Mouse (Mus musculus): ENCODE data around the gene Agtr1a. TPM values are rescaled to one million over a fixed set of nuclear protein-coding genes. Genes with fewer than 3 reads are reported as not detected.

Agtr1a gene
- polyA plus RNA-seq (2012; rRNA removed), result 0.49 and 0.56 TPM in 2 replicates

DNA sequence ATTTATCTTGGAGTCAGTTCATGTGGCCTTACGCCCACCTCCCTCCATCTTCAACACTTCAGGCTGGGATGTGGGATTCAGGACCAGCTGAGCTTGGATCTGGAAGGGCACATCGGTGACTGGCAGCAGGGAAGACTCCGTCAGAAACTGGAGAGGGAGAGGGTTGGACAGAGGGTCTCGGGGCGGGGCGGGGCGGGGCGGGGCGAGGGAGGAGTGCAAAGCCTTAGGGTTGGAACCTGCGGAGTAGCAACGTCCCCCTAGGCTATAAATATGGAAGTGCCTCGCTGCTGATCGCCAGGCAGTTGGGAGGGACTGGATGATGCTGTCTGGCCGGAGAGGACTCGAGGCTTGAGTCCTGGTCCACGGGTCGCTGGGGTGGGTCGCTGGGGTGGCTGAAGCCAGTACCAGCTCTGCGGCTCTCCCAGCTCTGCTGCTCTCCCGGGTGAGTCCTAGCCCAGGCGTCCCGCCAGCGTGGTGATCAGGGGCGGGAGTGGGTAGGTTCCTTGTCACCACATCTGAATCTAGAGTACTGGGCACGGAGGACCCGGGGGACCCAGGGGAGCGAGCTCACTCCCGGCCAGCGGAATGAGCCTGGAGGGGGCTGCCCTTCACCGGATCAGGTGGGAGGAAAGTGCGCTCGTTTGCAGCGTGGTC is at the start of gene Agtr1a:
TSS of gene Agtr1a (plus strand) at position 294 of the 654 bp plus-strand sequence.
- TF ChIP-seq POLR2A (IDR thresholded peaks at IDR 0.05; ENCODE audit: extremely low read depth, insufficient read depth, low read length), result no peak
- TF ChIP-seq CTCF (IDR thresholded peaks at IDR 0.05; ENCODE audit: extremely low read depth, insufficient read depth, low read length), result no peak
- no peaks in the 10 kb centered on the region for H3K4me1 ChIP-seq (ENCODE audit: control insufficient read depth, insufficient read depth, low read length)
- H3K4me3 ChIP-seq (ENCODE audit: insufficient read depth, low read length), result peak within 1 kb of the TSS; percentile 45
- no peak within 1 kb of the TSS for H3K27ac ChIP-seq (ENCODE audit: insufficient read depth, low read length)

DNA sequence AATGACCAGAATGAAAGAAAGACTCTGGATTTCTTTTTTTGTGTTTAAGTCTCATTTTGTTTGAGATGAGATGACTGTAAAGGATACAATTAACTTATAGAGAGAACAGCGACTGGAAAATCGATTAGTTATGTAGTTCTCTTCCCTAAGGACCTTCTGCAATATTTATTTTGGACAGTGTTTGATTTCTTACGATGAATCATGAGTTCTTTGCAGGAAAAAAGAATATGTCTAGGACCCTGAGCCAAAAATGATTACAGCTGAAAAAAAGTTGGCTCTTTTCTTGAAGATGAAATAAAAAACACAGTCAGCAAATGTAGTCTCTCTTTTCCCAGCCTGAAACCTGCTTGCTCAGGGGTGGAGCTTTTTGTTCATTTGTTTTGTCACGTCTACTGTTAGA is 26.0 kb upstream of the Agtr1a start:
- H3K4me3 ChIP-seq (ENCODE audit: insufficient read depth, low read length), result no peak overlapping the region

DNA sequence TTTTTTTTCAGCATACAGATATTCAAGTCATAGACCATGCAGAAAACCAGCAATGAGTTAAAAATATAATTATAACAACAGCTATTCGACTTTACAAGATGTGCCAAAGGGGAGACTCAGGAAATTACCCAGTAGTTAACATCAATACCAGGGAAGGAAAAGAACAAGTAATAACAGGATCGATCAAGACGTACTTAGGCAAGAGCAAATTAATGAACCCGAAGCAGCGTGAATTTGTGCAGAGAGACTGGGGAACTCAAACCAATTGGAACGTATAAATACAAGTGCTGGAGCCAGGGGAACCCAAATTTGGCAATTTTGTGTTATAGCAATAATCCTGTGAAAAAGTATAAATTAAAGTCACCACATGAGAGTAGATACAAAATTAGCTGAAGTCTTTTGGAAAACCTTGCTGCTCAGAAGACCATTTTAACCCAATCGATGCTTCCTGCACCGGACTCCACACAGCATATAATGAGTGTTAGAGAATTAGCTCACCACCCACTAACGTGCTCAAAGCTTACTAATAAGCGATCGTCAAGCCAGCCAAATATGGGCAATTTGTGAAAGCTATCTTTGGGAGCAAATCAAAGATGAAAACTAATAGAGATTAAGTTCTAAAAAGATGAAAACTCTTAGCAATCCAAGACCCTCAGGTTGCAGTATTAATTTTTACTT is 11.4 kb upstream of the Agtr1a start:
- no peak overlapping the region for H3K27ac ChIP-seq (ENCODE audit: insufficient read depth, low read length)
- H3K4me3 ChIP-seq (ENCODE audit: insufficient read depth, low read length), result no peak overlapping the region
- no peaks in the 10 kb centered on the region for H3K4me1 ChIP-seq (ENCODE audit: control insufficient read depth, insufficient read depth, low read length)
- TF ChIP-seq CTCF (IDR thresholded peaks at IDR 0.05; ENCODE audit: extremely low read depth, insufficient read depth, low read length) (no peak), POLR2A (IDR thresholded peaks at IDR 0.05; ENCODE audit: extremely low read depth, insufficient read depth, low read length) (no peak)

More for the DNA sequence above, 26.0 kb upstream of the Agtr1a start:
- TF ChIP-seq POLR2A (IDR thresholded peaks at IDR 0.05; ENCODE audit: extremely low read depth, insufficient read depth, low read length) (no peak), CTCF (IDR thresholded peaks at IDR 0.05; ENCODE audit: extremely low read depth, insufficient read depth, low read length) (no peak)
- Histone ChIP-seq H3K27ac (ENCODE audit: insufficient read depth, low read length) (no peak overlapping the region), H3K4me1 (ENCODE audit: control insufficient read depth, insufficient read depth, low read length) (no peaks in the 10 kb centered on the region)

DNA sequence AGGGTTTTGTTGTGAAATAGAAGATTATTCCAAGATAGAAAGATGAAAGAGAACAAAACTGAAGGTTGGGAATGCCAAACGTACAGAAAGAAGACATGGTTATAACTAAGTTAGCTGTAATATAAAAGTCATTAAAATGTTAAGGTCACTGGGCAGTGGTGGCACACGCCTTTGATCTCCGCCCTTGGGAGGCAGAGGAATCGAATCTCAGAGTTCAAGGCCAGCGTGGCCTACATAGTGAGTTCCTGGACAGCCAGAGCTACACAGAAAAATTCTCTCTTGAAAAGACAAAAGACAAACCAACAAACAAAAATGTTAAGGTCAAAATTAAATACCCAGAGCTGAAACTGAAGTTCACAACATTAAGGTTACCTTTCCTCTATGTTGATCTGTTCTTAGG is 5.2 kb upstream of the Agtr1a start:
- H3K27ac ChIP-seq (ENCODE audit: insufficient read depth, low read length), result no peak overlapping the region
- TF ChIP-seq POLR2A (IDR thresholded peaks at IDR 0.05; ENCODE audit: extremely low read depth, insufficient read depth, low read length) (no peak), CTCF (IDR thresholded peaks at IDR 0.05; ENCODE audit: extremely low read depth, insufficient read depth, low read length) (no peak)

DNA sequence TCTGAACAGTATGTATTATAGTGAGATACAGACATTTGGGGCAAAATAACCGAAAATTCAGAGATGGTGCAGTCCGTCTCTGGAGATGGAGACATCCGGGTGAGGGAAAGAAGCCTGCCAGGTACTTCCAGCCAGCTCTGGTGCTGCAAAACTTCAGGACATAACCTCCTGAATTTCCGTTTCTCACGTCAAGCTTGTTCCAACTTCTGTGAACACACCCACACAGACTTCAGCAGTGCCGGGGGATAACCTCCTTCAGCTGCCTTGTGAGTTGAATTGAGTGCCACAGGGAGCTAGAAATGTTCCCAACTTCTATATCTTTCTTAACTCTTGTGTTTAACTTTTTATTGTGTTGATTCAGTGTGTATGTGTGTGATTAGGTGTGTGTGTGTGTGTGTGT is 4.4 kb upstream of the Agtr1a start:
- no peak for TF ChIP-seq CTCF (IDR thresholded peaks at IDR 0.05; ENCODE audit: extremely low read depth, insufficient read depth, low read length)
- TF ChIP-seq POLR2A (IDR thresholded peaks at IDR 0.05; ENCODE audit: extremely low read depth, insufficient read depth, low read length), result no peak
- no peak overlapping the region for H3K27ac ChIP-seq (ENCODE audit: insufficient read depth, low read length)
- H3K4me1 ChIP-seq (ENCODE audit: control insufficient read depth, insufficient read depth, low read length), result no peaks in the 10 kb centered on the region

More for the DNA sequence above, 5.2 kb upstream of the Agtr1a start:
- no peaks in the 10 kb centered on the region for H3K4me1 ChIP-seq (ENCODE audit: control insufficient read depth, insufficient read depth, low read length)
- H3K4me3 ChIP-seq (ENCODE audit: insufficient read depth, low read length), result no peak overlapping the region

DNA sequence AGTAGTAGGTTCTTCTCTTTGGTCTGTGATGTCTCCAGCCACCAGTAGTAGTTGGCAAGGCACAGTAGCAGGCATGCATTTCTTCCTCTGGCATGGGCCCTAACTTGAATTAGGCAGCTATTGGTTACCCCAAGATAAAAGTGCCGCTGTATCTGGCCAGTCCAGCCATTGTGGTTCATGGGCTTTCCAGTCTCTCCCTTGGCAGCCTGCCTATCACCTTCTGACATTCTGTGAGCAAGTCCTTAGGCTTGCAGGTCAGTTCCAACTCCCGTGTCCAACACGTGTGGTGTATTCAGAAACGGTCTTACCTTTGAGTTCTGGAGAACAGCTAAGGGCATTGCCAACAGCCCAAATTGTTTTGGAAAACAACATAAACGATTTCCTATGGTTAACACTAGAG is 3.7 kb upstream of the Agtr1a start:
- Histone ChIP-seq H3K4me1 (ENCODE audit: control insufficient read depth, insufficient read depth, low read length) (no peaks in the 10 kb centered on the region), H3K4me3 (ENCODE audit: insufficient read depth, low read length) (no peak overlapping the region), H3K27ac (ENCODE audit: insufficient read depth, low read length) (no peak overlapping the region)
- no peak for TF ChIP-seq CTCF (IDR thresholded peaks at IDR 0.05; ENCODE audit: extremely low read depth, insufficient read depth, low read length)
- no peak for TF ChIP-seq POLR2A (IDR thresholded peaks at IDR 0.05; ENCODE audit: extremely low read depth, insufficient read depth, low read length)

More for the DNA sequence above, 4.4 kb upstream of the Agtr1a start:
- no peak overlapping the region for H3K4me3 ChIP-seq (ENCODE audit: insufficient read depth, low read length)

DNA sequence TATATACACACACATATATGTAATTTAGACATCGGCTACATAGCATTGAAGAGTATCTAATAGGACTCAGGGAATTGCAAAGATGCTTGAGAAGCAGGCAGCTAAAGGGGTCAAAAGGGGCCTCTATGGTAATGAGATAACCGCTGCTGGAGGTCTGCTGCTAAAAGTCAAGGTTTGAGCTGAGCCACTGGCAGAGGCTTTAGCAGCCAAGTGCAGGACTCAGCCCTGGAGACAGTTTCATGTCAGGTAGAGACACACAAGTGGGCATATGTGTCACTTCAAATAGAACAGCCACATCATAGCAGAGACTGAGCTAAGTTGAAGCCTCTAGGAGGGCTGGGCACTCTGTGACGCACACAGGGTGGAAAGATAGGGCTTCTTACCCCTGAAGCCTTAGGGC is 1.6 kb upstream of the Agtr1a start:
- TF ChIP-seq CTCF (IDR thresholded peaks at IDR 0.05; ENCODE audit: extremely low read depth, insufficient read depth, low read length) (no peak), POLR2A (IDR thresholded peaks at IDR 0.05; ENCODE audit: extremely low read depth, insufficient read depth, low read length) (no peak)
- no peak overlapping the region for H3K4me3 ChIP-seq (ENCODE audit: insufficient read depth, low read length)
- H3K27ac ChIP-seq (ENCODE audit: insufficient read depth, low read length), result no peak overlapping the region
- no peaks in the 10 kb centered on the region for H3K4me1 ChIP-seq (ENCODE audit: control insufficient read depth, insufficient read depth, low read length)

DNA sequence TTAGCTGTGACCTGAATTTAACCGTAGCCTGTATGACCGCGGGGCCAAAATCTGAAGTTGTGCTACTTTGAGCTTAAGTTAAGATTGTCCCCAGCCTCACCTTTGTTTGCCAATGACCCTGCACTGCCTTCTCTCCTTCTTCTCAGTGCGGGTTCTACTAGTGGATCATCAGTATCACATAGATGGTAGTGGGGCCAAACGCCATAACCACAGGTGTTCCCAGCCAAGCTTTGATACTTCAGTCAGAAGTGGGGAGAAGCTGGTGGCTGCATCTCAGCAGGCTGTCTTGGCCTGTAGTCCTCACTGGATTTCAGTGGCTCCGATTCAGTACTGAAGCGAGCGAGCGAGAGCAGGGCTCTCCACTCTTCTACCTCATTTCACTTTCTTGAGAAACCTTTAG is 672 bp downstream of the Agtr1a start:
- Histone ChIP-seq H3K4me1 (ENCODE audit: control insufficient read depth, insufficient read depth, low read length) (no peaks in the 10 kb centered on the region), H3K27ac (ENCODE audit: insufficient read depth, low read length) (no peak overlapping the region), H3K4me3 (ENCODE audit: insufficient read depth, low read length) (peak overlapping the region; percentile 45; the same call in 1 of the 2 replicates)
- TF ChIP-seq CTCF (IDR thresholded peaks at IDR 0.05; ENCODE audit: extremely low read depth, insufficient read depth, low read length) (no peak), POLR2A (IDR thresholded peaks at IDR 0.05; ENCODE audit: extremely low read depth, insufficient read depth, low read length) (no peak)

DNA sequence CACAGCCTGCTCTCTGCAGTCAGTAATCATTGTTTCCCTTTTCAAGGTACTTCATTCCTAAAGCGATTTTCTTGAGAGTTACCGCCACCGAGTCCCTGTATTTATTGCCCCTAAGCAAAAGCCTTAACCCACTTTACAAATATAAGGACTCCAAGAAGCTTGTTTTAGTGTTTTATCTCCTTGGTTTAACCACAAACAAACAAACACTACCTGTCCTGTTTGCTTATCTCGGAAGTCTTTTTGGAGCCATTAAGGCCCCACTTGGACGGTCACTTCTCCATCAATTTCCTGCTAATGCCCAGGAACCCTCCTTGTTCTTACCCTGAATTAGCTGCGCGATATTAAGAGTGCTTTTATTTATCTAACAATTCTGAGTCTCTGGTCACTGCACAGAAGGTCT is 1.4 kb downstream of the Agtr1a start:
- Histone ChIP-seq H3K27ac (ENCODE audit: insufficient read depth, low read length) (no peak overlapping the region), H3K4me1 (ENCODE audit: control insufficient read depth, insufficient read depth, low read length) (no peaks in the 10 kb centered on the region), H3K4me3 (ENCODE audit: insufficient read depth, low read length) (no peak overlapping the region)
- TF ChIP-seq CTCF (IDR thresholded peaks at IDR 0.05; ENCODE audit: extremely low read depth, insufficient read depth, low read length) (no peak), POLR2A (IDR thresholded peaks at IDR 0.05; ENCODE audit: extremely low read depth, insufficient read depth, low read length) (no peak)

DNA sequence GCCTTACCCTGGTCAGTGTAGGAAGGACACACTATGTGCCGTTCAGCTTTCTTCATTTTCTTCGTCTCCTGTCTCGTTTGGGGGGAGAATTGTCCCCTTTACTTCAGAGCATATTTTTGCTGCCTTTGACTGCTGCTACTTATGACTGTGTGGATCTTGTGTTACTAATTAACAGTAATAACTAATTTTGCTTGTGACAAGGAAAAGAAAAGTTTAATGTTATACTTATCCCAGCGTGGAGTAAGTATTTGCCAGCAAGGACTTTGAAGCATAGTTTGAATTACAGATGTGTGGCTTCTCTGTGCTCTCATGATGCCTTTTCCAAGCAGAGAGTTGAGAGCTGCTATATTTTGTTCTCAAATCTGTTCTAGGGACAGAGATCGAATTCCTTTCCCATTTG is 2.3 kb downstream of the Agtr1a start:
- TF ChIP-seq CTCF (IDR thresholded peaks at IDR 0.05; ENCODE audit: extremely low read depth, insufficient read depth, low read length) (no peak), POLR2A (IDR thresholded peaks at IDR 0.05; ENCODE audit: extremely low read depth, insufficient read depth, low read length) (no peak)
- Histone ChIP-seq H3K4me1 (ENCODE audit: control insufficient read depth, insufficient read depth, low read length) (no peaks in the 10 kb centered on the region), H3K4me3 (ENCODE audit: insufficient read depth, low read length) (no peak overlapping the region), H3K27ac (ENCODE audit: insufficient read depth, low read length) (no peak overlapping the region)
